Mouse (Mus musculus) naive thymus-derived CD4-positive, alpha-beta T cell, adult 2 months (primary cell): Measurements from ENCODE around the gene Klf16.

Source experiments
- DNase-seq: peaks from one replicate; pipeline ENCODE4 v3.0.0-alpha.2; 2011; ENCODE audit warnings: low read depth

Gene Klf16

DNA sequence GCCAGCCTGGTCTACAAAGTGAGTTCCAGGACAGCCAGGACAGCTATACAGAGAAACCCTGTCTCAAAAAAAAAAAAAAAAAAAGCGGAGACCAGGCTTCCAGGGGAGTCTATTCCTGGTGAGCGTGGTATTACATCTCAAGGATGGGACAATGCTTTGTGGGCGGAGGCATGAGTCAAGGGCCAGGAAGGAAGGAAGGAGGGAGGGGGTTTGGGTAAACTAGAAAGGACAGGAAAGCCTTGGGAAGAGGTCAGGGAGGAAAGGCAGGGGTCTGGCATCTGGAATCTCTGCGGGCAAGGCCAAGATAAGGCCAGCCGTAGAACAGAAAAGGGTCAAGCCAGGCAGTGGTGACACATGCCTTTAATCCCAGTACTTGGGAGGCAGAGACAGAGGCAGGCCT lies 37.6 kb downstream of the Klf16 start:
- no peak for DNase-seq

- DNase-seq: peak; percentile 82
Measured at GRCm38 (mm10) chr10:80538710-80539394, 38.3 kb downstream of the Klf16 start, which contains the start of gene Atp8b3. Gene Atp8b3, minus strand, starts transcription at chr10:80539124.

GRCm38 (mm10) chr10:80538180-80538579 lies 38.9 kb downstream of the Klf16 start:
- no peak for DNase-seq

GRCm38 (mm10) chr10:80535711-80536110 lies 41.4 kb downstream of the Klf16 start:
- no peak for DNase-seq

DNA sequence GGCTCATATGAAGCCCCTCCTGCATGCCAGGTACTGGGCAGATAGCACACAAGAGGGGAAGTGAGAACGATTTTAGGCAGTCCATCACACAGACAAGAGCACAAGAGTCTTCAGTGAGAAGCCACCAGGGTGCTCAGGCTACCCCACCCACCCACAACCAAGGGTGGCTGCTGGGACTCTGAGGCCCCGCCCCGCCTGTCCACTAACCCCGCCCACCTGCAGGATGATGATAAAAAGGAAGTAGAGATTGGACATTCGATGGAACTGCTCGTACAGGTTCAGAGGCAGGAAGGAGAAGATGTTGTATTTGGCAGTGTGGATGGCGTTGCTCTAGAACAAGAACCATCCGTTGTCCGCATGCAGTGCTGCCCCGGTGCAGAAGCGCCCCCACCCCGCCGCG lies 42.0 kb downstream of the Klf16 start:
- no peak for DNase-seq

GRCm38 (mm10) chr10:80533704-80534103 lies 43.4 kb downstream of the Klf16 start:
- no peak for DNase-seq

- no peak for DNase-seq
Measured at GRCm38 (mm10) chr10:80532783-80533182, 44.3 kb downstream of the Klf16 start.

- DNase-seq: no peak
Measured at GRCm38 (mm10) chr10:80526172-80526571, 50.9 kb downstream of the Klf16 start.

GRCm38 (mm10) chr10:80523299-80523698 lies 53.8 kb downstream of the Klf16 start:
- DNase-seq: peak; percentile 43

DNA sequence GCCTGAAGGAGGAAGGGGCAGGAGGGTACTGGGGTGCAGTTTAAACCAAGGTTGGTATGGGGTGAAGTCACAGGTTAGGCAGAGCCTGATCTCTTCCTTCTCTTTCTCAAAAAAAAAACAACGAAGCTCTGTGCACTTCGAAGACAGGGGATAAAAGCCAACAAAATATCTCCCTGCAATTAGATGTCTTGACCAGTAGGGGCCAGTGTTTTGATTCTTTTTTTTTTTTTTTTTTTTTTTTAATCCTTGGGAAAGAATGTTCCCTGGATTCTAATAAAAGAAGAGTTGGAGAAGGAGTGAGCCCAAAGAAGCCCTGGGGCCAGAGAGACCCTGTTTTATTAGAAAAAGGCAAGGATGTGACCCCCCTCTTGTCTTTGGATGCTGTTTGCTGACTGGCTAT lies 57.8 kb downstream of the Klf16 start:
- DNase-seq: no peak
